Mouse (Mus musculus) spleen, postnatal 4 days (tissue): ENCODE results near the gene Cttn.

Experiments used
- DNase-seq, 2 experiments: peaks; one replicate each; pipeline ENCODE4 v3.0.0; 2022; ENCODE audit warnings: low spot score in 2 of 2

Gene Cttn

DNA sequence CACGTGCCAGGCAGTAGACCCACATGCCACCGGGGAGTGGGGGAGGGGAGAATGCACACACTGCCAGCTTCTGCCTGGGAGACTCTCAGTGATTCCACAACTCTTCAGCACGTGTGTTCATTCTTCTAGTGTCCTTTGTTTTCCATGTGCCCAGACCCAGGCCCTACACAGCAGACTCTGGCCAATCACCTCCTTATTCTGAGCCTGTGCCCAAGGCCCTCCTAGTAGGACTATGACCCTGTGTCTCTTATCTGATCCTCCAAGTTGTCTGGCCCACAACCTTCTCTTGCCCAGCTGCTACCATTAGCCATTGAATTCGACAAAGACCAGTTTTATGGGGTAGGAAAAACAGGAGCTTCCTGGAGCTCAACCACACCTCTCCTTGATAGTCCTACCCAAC, 68.3 kb downstream of the Cttn start:
- no peak for DNase-seq

GRCm38 (mm10) chr7:144391727-144392126, 79.1 kb downstream of the Cttn start:
- DNase-seq: no peak

DNA sequence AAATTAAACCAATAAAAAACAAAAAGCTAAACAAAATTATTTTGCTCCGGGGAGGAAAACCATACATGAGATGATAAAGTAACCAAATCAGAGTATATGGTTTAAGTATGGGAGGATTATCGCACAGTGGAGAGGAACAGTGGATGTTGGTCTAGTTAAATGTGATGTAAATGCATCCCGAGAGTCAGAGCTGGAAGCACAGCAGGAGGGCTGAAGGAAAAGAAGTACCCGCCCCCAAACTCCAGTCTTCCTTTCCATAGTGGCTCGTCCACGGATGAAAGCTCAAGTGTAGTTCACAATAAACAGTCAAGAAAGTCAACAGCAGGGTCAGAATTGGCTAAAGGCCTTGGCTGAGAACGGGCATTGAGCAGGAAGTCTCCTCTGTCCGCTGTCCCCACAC, 80.1 kb downstream of the Cttn start:
- DNase-seq: no peak

GRCm38 (mm10) chr7:144389704-144390103, 81.1 kb downstream of the Cttn start:
- DNase-seq: no peak

GRCm38 (mm10) chr7:144387537-144387936, 83.3 kb downstream of the Cttn start:
- no peak for DNase-seq
